Mouse (Mus musculus) erythroblast, adult 5-6 weeks (primary cell): ENCODE results near the gene Prdx6. TPM values are rescaled to one million over a fixed set of nuclear protein-coding genes. Genes with fewer than 3 reads are reported as not detected.

Source experiments
- total RNA-seq, 2 experiments: library from RNA; stranded (forward) in 1 of 2; stranded (reverse) in 1 of 2; fragments of 150-400 nt in 1 of 2; fragments of 200-764, 138-1000 nt in 1 of 2; gene quantifications; 2 replicates each; pipeline versions ENCODE4 v1.2.3 to v1.2.4; 2015 to 2017; ENCODE audit warnings: low replicate concordance in 2 of 2

Prdx6 gene
- total RNA-seq, 2 experiments from 2014 or later, result 61.1 to 63.1 TPM

Other genes with a start within 250 kb of the Prdx6 start
- gene Zbtb37, start 216.4 kb downstream of the Prdx6 start, total RNA-seq (2015; ENCODE audit: low replicate concordance), result 1.3 and 2.9 TPM in 2 replicates
- gene Zbtb37, start 216.4 kb downstream of the Prdx6 start, total RNA-seq (2017; ENCODE audit: low replicate concordance), result 1.7 and 2.6 TPM in 2 replicates
- 6.7 and 13.6 TPM in 2 replicates for gene Dars2, start 180.6 kb downstream of the Prdx6 start, total RNA-seq (2015; ENCODE audit: low replicate concordance)
- gene Dars2, start 180.6 kb downstream of the Prdx6 start, total RNA-seq (2017; ENCODE audit: low replicate concordance), result 5.8 and 10.3 TPM in 2 replicates
- 13.3 and 32.4 TPM in 2 replicates for gene Cenpl, start 180.5 kb downstream of the Prdx6 start, total RNA-seq (2015; ENCODE audit: low replicate concordance)
- 8.8 and 12.1 TPM in 2 replicates for gene Cenpl, start 180.5 kb downstream of the Prdx6 start, total RNA-seq (2017; ENCODE audit: low replicate concordance)
- 8.1 and 14.6 TPM in 2 replicates for gene Klhl20, start 119.7 kb downstream of the Prdx6 start, total RNA-seq (2015; ENCODE audit: low replicate concordance)
- gene Klhl20, start 119.7 kb downstream of the Prdx6 start, total RNA-seq (2017; ENCODE audit: low replicate concordance), result 4.2 and 5.2 TPM in 2 replicates
- not detected in 2 replicates for gene Ankrd45, start 108.5 kb downstream of the Prdx6 start, total RNA-seq (2015; ENCODE audit: low replicate concordance)
- gene Ankrd45, start 108.5 kb downstream of the Prdx6 start, total RNA-seq (2017; ENCODE audit: low replicate concordance), result not detected in 2 replicates
- gene Tex50, start 91.9 kb downstream of the Prdx6 start, total RNA-seq (2015; ENCODE audit: low replicate concordance), result not detected in 2 replicates
- gene Tex50, start 91.9 kb downstream of the Prdx6 start, total RNA-seq (2017; ENCODE audit: low replicate concordance), result not detected in 2 replicates
- gene Tnfsf4, start 144.2 kb upstream of the Prdx6 start, total RNA-seq (2015; ENCODE audit: low replicate concordance), result not detected in 2 replicates
- gene Tnfsf4, start 144.2 kb upstream of the Prdx6 start, total RNA-seq (2017; ENCODE audit: low replicate concordance), result not detected in 2 replicates
- 1.2 TPM in 1 of 2 replicates, not detected in the other for gene Tnfsf18, start 243.4 kb upstream of the Prdx6 start, total RNA-seq (2015; ENCODE audit: low replicate concordance)
- gene Tnfsf18, start 243.4 kb upstream of the Prdx6 start, total RNA-seq (2017; ENCODE audit: low replicate concordance), result not detected in 2 replicates